Mouse (Mus musculus) layer of hippocampus, postnatal 25 days (tissue): ENCODE measurements around the gene Zfp385a. TPM values are rescaled to one million over a fixed set of nuclear protein-coding genes. Genes with fewer than 3 reads are reported as not detected.

ENCODE experiments used
- DNase-seq, 2 experiments: peaks; one replicate each; pipeline ENCODE4 v3.0.0; 2022; ENCODE audit warnings: mixed read lengths in 2 of 2, low spot score in 1 of 2; ENCODE audit errors: extremely low spot score in 1 of 2
- total RNA-seq, 2 experiments: library from RNA; stranded (reverse); gene quantifications; 2 replicates each; pipeline ENCODE4 v1.2.3; 2021

Gene Zfp385a
- total RNA-seq, 2 experiments from 2014 or later = 40.7 to 45.0 TPM

DNA sequence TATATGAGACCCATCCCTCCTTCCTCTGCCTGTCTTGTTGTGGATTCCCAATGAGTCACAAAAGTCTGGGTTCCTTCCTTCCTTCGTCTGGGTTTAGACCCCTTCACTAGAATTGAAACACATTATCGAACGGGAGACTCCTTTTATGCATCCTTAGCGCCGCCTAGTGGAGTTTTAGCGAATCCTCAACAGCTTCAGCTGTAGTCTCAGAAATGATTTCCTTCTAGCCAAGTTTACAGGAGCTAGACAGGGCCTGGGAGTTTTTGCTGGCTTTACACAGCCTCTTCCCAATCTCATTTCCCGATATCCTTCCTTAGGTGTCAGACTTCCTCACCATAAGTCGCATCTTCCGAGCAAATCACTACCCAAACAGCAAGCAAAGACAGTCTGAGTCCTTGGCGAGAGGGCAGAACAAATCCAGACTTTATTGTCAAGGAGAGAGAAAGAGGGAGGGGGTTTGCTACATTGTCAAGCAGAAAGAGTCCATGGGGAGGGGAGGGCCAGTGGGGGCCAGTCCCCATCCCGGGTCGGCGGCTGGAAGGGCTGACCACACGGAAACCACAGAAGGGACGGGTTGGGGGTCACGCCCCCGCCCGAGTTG, 26.3 kb downstream of the Zfp385a start:
- no peak for DNase-seq

DNA sequence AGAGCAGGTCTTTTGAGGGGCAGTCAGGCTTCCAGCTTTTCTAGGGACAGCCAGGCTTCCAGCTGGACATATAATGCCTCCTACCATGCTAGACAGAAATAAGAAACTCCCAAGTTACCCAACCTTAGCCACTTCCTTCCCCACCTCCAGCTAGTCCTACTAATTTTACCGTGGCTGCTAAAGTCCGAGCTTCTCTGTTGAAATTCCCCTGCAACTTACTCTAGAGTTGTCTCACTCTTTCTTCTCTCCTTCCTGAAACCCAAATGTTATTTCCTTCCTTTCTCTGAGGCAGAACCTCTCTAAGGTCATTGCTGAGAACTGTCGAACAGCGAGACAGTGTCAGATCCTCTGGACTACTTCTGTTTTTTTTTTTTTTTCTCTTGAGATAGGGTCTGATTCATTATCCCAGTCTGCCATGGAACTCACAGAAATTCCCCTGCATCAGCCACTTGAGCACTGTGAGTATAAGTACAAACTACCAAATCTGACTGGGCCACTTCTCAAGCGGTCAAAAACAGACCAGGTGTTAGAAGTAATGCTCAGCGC, 29.5 kb downstream of the Zfp385a start, which contains the start of gene Gpr84:
Gene Gpr84 (minus strand): TSS at position 248 of the 546 bp plus-strand sequence.
- DNase-seq = no peak

DNA sequence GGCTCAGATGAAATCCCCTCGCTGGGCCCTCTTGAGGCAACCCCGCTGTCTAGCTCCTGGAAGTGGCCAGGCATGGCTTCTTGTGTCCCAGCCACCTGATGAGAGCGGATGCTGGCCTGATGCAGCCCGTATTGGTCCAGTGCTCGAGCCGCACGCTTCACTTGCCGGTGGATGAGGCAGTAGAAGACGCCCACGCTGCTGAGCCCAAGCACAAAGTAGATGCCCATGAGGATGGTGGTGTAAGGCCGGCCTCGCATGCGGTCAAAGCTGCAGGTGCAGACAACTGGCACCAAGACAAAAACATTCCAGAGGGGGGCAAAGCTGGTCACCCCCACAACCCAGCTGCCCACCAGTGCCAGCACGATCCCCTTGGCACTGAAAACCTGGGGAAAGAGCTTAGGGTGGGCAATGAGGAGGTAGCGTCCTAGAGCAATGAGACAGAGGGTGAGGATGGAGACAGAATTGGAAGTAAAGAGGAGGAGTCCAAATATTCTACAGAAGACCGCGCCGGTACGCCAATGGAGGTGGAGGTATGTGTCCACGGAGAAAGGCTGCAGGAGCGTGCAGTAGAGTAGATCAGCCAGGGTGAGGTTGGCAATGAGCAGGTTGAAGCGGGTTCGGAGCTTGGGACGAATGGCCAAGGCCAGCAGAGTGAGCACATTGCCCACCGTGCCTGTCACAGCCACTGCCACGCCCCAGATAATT, 30.9 kb downstream of the Zfp385a start:
- DNase-seq = no peak

DNA sequence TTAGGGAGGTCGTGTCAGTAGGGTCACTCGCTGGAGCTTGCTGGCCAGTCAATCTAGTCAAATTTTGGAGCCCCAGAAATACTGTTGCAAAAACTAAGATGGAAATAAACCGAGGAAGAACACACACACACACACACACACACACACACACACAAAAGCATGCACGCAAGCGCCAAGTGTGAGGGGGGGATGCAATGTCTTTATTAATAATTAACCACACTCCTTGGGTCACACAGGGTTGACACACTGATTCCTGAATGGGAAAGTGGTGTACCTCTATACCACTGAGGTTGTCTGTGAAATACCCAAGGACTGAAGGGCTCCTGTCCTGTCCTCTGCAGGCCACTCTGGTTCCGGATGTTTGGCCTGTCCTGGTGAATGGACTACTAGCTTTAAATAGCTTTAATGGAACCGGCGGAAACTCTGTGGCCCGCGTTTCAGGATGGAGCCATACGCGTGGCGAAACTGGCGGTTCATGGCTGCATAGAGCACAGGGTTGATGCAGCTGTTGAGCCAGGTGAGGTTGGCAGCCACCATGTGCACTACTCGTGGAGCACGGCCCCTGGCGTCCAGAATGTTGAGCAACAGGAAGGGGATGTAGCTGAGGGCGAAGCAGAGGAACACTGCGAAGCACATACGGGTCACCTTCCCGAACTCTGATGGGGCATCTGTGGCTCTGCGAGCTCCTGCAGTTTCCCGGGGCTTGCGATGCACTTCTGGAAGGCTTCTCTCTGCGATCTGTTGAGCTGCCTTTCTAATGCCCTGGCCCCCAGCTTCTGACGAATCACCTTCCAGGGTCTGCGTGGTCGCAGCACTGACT, 31.6 kb downstream of the Zfp385a start:
- no peak for DNase-seq

DNA sequence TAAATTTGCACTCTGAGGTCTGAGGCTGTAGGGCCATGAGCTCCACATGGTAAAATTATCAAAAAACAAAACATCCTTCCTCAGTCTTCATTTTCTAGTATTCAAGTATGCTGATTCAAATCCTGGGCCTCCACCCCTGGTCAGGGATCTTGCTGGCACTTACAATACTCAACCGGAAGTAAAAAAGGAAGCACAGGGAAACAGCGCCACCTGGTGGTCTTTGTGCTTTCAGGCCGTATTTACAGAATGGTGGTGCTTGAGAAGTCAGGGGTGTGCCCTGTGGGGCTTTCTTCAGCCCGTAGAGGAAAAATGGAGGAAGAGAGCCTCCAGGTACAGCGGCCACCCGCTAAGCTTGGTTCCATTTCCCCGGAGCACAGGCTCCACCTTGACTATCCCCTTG, 32.8 kb downstream of the Zfp385a start:
- DNase-seq = peak; percentile 91 to 98

DNA sequence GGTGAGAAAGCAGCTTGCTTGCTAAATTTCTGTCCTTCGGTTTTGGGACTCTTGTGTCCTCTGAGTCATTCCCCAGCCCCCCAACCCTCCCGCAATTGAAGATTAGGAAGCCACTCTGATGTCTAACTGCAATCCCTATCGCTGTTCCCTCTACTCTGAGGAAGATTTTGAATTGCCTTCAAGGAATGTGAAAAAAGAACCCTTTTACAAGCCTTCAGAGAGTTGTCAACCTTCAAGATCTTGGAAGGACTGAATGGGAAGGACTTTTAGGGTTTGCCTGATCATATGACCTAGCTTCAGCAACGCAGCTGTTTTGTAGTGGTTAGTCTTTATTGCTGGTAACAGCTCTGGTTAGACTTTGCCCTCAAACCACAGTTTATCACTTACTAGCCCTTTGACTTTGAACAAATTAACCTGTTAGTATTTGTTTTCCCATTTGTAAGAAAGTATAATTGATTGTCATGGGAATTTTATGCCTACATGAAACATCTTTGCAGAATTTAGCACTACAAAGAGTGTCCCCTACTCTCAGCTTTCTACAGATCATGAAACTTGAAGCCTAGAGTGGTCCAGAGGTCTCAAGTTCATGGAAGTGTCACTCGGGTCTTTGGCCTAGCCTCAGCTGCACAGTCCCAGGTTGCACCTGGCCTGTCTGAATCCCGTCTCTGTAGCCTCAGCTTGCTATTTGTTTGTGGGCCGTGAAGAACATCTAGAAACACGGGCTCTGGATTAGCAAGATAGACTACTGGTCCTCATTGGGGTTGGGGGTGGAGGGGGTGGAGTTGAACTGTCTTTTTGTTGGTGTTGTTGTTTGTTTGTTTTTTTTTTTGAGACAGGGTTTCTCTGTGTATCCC, 33.9 kb downstream of the Zfp385a start:
- no peak for DNase-seq

DNA sequence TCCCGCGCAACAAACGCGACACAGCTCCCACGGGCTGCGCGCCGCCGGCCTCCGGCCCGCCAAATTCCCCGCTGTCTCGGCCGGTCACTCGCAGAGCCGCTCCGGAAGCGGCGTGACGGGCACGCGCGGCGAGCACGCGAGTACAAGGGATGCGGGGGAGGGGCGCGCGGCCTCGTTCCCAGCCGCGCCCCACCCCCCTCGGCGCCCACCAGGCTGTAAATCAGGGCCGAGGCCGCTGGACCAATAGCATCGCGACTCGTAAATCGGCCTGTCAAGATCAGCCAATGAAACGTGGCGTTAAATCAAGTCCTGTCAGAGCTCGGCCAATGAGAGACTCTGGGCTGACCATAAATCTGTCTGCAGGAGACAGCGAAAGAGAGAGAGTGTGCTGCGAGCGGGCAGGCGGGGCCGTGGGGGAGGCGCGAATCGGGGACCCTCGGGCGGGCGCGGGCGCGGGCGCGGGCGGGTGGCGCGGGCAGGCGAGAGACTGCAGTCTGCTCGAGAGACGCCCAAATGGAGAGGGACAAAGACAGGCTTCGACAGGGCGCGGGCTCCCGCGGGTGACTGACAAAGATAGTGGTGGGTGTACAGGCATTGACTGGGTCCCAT, 34.7 kb downstream of the Zfp385a start:
- DNase-seq = peak; percentile 88 to 91

DNA sequence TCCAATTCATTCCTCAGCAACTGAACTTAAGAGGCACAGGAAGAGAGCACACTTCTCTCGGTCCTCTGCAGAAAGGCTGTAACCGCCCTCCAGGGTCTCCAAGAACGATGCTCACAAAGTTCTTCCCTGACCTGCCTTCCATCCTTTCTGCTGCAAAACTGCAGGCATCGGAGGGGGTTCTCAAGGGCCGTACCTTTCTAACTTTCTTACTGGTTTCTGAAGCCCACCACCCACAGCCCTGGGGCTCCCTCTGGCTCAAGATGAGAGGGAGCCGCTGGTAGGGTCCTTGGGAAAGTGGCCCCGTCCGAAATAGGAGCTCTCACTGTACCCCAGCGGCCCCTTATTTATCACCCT, 35.3 kb downstream of the Zfp385a start:
- no peak for DNase-seq

DNA sequence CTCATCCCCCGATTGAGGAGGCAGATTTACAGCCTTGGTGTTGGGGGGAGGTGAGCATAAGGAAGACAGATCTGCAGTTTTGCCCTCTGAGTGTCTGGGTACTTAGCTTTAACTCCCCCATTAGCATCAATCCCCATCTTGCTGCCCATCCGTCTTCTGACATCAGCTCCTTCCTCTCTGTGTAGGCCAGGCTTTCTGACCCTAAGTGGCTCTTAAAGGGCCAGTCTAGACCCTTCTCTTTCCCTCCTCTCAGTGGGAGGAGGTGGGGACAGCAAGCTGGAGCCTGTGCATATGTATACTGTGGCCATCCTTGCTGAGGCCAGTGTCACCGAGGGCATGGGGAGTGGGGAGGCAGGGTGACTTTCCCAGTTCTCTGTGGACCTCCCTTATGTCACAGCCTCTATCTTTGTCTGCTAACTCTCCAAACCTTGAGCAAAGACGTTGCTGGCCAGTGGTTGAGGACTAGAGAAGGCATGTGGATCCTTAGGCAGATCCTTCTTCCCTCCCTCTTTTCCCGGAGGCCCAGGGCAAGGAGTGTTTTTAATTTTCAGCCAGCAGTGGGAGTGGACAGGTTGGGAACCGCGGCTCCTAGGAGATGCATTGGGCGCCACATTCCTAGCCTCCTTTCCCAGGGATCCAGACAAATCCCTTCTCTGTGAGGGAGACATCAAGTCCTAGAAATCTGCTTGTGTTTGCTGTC, 35.8 kb downstream of the Zfp385a start:
- DNase-seq = no peak

DNA sequence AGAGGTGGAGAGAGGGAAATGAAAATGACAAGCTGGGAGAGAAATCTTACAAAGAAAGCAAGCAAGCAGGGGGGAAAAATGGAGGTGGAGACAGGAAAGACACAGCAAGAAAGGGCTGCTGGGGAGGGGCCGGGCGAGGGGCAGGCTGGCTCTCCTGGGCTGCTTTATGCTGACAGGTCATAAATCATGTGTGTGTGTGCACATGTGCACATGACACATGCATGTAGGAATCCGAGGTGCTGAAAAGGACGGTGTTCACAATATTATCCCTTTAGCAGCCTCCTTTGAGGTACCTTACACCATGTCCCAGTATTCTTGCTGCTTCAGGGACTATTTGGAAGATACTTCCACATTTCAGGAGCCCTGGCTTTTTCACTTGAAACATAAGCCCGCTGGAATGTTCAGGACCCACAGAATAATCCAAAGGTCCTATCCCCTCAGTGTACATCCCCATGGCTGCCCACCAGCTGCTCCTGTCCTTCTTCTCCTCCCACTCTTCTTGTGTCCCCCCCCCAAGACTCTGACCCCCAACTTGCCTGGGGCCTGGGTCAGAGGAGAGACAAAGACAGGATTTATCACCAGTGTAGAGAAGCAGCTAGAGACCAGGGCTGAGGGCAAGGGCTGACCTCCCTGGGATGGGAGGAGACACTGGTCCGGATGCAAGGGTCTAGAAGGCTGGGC, 37.4 kb downstream of the Zfp385a start:
- no peak for DNase-seq

DNA sequence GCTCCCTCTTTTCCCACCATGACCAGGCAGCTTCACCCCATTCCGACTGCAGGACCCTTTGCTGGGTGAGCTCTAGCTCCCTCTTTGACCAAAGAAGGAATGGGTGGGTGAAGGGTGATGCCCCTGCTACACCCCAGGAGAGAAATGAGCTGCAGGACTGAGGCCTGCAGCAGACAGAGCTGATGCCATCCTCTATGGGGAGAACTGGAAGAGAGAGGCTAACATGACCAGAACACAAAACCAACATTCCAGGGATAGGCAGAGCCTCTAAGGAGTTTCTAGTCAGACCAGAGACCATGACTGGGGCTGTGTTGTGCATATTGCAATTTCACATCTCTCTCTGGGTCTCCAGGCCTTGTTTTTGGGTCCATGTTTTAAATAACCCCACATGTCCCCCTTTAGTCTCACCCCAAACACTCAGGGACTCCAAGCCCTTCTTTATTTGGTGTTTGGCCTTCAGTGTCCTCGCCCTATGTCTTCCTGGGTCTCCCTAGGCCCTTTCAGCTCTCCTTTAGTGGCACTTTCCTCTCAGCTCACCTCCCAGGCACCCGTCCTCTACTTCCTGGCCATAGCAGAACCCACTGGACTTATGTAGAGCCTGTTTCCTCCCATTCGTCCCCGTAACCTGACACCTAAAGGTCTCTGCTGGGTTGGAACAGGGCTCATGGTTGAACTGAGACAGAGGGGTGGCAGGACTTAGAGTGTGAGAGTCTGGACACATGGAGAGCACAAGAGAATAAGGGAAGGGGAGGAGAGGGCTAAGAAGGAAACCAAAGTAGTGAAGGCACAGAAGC, 38.1 kb downstream of the Zfp385a start:
- no peak for DNase-seq

DNA sequence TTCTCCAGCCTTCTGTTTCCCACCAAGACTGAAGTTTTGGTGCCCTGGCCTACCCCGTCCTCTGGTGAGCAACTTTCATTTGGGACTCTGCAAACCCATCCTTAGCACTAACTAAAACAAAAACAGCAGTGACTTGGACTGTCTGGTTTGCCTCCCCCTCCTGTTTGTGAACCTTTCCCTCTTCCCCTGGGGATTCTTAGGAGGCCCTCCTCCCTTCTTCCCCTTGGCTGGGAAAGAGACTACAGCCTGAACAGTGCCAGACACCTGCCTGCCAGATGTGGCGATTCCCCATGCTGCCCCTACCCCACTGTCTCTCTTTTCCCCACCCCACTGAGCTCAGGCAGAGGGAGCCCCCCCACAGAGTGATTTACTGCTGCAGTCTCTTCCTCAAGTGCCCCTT, 38.8 kb downstream of the Zfp385a start:
- no peak for DNase-seq

DNA sequence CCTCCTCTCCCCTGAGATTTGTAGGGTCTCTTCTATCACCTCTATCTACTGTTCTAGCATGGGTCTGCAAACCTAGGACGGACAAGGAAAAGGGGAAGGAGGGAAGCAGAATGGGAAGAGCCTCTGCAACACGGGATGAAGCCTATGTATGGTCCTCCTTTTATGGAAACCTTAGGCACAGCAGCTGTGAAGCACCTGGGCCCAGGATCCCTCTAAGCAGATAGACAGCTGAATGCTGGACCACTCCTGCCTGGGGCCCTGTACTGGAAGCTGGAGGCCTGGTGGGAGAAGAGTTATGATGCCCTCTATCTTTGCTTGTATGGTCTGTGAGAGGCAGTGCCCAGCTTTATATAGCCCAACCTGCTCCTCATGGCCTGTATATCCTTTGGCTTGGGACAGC, 39.3 kb downstream of the Zfp385a start:
- no peak for DNase-seq

DNA sequence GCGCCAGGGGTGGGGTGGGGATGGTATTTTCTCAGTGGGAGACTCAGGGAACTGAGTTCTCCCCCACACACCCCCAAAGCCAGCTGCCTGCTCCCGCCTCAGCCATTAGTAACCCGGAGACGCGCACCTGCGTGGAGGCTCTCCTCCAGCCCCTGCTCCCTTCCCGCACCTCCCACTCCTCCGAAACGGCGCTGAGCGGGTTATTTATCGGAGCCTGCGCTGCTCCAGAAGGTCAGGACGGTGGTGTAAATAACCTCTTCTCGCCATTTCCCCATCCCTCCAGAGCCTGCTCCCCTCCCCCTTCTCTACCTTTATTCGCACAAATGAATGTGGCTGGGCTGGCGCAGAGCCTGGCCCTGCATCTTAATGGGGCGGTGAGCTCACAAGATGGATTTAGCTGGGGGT, 39.8 kb downstream of the Zfp385a start:
- no peak for DNase-seq

DNA sequence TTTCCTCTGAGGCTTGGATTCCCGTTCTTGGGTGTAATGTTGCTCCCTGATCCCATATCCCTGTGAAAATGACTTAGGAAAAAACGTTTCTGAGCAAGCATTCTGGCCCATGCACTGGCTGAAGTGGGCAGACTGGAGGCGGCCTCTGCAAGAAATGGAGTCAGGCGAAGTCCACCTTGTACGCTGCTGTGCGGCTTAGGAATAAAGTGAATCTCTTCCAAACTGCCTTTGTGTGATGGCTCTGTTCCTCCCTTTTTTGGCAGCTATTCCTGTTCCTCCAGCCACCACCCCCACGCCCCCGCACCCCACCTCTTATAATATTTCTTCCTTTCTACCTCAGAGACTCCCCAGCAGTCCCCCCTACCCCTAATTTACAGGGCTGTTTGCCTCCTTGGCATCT, 40.2 kb downstream of the Zfp385a start:
- no peak for DNase-seq

DNA sequence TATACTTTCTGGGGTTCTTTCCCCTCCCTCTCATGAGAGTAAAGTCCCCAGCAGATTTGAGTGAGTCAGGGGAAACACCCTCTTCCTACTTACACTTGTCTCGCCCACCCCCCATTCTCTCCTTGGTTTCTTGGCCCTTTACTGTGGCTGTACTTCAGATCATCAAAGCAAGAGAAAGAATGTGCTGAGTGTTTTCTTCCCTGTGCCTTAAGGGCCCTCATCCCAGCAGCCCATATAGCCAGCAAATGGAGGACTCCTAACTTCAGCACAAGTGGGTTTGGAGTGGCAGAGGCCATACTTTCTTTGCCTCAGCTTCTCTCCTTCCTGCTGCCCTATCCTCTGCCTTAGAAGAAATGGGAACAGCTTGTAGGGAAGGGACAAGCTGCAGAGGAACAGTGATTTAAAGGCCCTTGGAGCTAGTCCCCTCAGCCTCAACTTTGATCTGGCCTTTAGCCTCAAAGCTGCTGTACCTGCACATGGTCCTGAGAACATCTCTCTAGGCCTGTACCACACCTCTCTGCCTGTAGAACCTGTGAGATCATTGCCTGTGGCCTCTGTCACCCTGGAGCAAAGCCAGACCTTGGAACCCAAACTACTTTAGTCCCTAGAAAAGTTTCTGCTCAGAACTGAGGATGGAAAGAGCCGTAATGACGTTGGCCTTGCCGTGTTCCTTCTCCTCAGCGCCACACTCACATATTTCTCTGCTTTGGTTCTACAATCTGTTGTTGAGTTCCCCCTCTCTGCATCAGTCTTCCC, 40.9 kb downstream of the Zfp385a start:
- no peak for DNase-seq

DNA sequence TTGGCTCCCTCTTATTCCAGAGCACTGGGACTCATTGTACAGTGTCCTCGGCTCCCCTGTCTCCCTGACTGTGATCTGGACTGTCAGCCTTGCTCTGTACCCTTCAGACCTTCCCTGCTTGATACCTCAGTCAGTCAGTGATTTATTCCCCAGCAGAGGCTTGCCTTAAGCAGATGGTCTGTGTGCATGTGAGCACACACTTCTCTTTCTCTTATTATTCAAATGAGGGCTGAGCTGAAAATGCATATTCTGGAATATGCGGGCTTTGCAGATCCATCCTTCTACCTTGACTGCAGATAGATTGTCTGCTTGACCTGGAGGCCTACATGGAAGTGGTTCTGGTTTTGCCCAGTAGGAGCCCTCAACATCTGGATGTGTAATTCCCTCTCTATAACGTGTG, 41.9 kb downstream of the Zfp385a start:
- DNase-seq = no peak
